Mouse (Mus musculus) retina, embryonic 14.5 days (tissue): ENCODE measurements around the gene Gtpbp4.
"Not testable (repeated sequence)": the region's sequence is repeated elsewhere in the genome, so short reads cannot be mapped to it uniquely, and the experiment has no call there.

Experiments
- DNase-seq: peaks from one replicate; pipeline ENCODE4 v3.0.0-alpha.2; 2015; ENCODE audit warnings: low spot score

The Gtpbp4 gene

DNA sequence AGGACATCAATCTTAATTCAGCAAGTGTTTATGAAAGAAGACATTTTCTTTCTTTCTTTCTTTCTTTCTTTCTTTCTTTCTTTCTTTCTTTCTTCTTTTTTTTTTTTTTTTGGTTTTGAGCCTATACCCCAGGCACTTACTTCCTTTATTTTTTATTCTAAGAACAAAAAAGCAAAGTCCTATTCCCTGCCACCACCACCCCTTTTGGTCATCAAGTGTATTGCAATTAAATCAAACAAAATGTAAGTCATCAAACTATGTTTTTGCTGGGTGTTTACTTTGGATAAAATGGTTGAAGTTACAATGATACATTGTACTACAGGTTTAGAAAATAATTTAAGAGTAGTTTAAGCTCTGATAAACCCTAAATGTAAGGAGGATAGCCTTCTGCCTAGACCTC, 23.5 kb downstream of the Gtpbp4 start:
- no peak for DNase-seq

DNA sequence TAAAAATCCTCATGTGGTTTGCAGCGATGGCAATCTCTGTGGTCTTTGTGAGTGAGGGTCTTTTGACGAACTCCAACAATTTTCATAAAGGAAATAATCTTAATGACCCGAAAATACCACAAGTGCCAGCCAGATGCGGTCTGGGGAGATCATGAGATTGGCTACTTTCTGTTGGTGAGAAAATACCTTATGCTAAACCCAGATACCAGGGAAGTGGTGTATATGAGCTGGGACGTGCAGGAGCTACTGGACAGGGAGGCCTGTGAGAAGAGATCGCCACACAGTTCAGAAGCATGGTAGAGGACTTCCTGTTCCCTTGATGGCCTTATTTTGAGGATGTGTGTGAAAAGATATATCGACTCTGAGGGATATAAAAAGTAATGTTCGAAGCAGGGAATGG, 28.1 kb downstream of the Gtpbp4 start:
- no peak for DNase-seq

DNA sequence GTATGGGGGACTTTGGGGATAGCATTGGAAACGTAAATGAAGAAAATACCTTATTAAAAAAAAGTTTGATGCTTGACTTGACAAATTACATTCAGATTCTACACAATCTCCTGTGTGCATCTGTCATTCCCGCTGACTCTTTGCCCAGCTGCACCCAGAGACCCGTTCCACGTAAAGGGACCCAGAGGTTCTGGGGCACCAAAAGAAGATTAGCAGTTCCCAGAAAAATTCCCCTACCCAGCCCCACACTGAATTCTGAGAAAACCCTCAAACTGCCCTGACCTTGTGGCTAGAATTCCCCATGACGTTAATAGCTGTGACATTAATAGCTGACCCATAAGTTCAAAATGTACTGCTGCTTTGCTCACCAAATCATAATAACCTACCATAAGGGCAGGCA, 30.7 kb downstream of the Gtpbp4 start:
- DNase-seq = no peak

DNA sequence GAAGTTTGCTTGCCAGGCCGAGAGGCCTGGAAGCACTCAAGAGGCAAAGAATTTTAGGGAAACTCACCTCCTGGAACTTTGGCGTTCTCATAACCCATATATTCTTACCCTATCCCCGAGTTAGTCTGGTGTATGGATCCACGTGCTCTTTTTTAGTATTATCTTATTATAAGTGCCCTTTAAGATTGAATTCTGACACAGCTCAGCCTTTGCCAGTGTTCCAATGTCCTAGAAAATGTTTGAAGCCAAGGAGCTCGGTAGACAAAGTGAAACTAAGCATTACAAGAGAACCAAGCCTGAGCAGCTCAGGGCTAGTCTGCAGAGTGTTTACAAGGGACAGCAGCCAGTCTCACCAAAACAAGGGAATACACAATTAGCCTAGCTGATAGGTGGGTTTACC, 33.6 kb downstream of the Gtpbp4 start:
- not testable (repeated sequence) for DNase-seq

DNA sequence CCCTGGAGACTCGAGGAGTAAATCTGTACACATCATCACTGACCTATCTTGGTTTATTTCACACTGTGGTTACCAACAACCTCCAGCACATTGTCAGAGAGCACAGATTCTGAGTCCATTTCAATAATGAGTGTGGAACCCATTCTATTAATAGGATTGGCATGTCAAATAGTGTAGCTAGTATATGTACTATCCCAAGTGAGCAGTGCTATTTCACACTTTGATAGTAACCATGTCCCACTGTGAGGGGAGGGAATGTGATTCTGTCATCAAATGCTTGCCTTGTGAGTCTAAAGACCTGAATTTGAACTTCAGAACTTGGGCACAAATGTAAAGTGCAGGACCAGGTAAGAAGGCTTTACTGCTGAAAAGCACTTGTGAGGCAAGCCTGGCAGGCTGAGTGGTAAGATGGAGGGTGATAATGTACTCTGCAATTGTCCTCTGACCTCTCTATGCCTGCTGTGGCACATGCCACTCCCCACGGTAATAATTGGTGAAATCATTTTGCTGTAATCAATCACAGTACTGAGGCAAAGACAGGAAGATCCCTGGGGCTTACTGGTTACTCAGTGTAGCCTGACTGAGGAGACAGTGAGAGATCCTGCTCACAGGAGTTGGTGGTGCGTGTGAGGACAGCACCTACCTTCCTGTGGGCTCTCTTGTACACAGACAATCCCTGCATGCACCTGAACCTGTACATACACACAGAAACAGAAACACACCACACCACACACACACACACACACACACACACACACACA, 34.6 kb downstream of the Gtpbp4 start:
- not testable (repeated sequence) for DNase-seq

DNA sequence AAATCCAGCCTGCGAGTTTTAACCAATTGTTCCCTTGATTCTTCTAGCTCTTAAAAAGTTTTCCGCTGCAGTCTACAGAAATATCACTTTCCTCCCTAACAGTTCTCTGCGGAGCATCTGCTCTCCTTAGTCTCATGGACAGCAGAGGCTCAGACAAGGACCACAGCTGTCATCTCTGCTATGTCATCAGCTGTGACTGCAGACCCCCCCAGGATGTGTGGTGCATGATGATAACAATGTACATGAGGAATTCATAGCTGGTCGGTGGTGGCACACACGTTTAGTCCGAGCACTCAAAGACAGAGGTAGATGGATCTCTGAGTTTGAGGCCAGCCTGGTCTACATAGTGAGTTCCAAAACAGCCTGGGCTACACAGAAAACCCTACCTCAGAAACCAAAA, 36.3 kb downstream of the Gtpbp4 start:
- DNase-seq = not testable (repeated sequence)

DNA sequence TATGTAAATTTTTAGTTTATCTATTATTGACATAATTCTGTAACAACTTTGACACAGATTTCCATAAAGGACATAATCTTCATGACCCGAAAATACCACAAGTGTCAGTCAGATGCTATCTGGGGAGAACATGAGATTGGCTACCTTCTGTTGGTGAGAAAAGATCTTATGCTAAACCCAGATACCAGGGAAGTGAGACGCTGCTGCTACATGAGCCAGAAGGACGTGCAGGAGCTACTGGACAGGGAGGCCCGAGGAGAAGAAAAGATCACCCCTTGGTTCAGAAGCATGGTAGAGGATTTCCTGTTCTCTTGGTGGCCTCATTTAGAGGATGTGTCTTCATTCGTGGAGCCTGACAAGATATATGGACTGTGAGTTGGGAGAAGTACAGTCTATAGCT, 36.8 kb downstream of the Gtpbp4 start:
- not testable (repeated sequence) for DNase-seq

DNA sequence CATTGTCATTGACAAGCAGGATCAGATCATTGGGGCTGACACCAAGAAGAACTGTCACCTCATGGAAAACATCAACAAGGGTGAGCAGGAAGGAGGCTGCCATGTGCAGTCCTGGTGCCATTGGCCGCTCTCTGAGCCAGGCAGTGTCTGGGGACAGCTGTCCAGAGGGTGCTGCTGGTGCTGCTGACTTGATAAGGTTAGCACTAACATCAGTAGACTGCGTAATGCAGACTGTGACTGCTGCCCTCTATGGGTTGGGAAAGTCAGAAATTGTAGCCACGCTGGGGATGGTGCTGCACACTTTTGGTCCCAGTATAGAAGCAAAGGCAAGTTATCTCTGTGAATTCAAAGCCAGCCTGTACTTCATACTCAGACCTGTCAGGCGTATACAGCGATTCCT, 39.0 kb downstream of the Gtpbp4 start:
- not testable (repeated sequence) for DNase-seq

DNA sequence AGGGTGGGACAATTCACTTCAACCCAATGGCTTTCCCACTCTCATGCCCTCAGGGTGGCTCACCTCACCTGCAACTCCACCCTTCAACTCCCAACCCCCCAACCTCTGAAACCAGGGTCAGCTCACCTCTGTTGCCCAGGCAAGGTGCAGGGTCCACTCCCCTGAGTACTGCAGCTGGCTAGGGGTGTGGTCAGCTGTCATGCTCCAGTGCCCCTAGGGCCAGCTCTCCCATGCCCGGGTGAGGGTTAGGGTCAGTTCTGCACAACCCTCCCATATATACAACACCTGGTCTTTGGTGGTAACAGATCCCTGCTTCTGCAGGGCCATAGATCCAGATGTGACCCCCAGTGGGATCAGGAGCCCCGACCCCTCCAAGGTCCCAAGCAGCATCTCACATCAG, 40.8 kb downstream of the Gtpbp4 start:
- DNase-seq = not testable (repeated sequence)

DNA sequence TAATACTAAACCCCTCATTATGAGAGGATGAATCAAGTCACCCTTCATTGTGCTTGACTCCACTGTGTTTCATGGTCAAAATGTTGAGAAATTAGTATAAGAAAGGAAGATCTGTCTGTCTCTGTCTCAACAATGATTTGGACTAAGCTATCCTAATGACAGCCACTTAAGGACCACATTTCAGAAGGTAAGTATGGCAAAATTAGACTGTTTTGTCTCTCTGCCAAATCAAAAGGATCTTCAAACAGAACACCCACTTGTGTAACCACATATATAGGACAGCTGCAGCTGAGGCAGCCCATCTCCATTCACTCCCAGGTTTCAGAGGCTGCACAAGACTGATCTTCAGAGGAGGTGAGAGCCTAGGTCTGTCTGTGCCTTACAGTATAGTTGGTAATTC, 43.3 kb downstream of the Gtpbp4 start, which contains the start of gene Idi2:
Gene Idi2 (plus strand): TSS at position 301 of the 400 bp plus-strand sequence.
- DNase-seq = not testable (repeated sequence)

DNA sequence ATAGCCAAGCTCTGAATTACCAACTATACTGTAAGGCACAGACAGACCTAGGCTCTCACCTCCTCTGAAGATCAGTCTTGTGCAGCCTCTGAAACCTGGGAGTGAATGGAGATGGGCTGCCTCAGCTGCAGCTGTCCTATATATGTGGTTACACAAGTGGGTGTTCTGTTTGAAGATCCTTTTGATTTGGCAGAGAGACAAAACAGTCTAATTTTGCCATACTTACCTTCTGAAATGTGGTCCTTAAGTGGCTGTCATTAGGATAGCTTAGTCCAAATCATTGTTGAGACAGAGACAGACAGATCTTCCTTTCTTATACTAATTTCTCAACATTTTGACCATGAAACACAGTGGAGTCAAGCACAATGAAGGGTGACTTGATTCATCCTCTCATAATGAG, 47.8 kb downstream of the Gtpbp4 start, which contains the start of gene Gm9745:
Gene Gm9745 (minus strand): TSS at position 101 of the 400 bp plus-strand sequence.
- not testable (repeated sequence) for DNase-seq

DNA sequence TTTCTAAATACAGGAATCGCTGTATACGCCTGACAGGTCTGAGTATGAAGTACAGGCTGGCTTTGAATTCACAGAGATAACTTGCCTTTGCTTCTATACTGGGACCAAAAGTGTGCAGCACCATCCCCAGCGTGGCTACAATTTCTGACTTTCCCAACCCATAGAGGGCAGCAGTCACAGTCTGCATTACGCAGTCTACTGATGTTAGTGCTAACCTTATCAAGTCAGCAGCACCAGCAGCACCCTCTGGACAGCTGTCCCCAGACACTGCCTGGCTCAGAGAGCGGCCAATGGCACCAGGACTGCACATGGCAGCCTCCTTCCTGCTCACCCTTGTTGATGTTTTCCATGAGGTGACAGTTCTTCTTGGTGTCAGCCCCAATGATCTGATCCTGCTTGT, 52.1 kb downstream of the Gtpbp4 start:
- DNase-seq = not testable (repeated sequence)

DNA sequence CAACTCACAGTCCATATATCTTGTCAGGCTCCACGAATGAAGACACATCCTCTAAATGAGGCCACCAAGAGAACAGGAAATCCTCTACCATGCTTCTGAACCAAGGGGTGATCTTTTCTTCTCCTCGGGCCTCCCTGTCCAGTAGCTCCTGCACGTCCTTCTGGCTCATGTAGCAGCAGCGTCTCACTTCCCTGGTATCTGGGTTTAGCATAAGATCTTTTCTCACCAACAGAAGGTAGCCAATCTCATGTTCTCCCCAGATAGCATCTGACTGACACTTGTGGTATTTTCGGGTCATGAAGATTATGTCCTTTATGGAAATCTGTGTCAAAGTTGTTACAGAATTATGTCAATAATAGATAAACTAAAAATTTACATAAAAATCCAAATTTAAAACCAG, 54.2 kb downstream of the Gtpbp4 start:
- DNase-seq = not testable (repeated sequence)

DNA sequence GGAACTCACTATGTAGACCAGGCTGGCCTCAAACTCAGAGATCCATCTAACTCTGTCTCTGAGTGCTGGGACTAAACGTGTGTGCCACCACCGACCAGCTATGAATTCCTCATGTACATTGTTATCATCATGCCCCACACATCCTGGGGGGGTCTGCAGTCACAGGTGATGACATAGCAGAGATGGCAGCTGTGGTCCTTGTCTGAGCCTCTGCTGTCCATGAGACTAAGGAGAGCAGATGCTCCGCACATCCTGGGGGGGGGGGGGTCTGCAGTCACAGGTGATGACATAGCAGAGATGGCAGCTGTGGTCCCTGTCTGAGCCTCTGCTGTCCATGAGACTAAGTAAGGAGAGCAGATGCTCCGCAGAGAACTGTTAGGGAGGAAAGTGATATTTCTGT, 54.8 kb downstream of the Gtpbp4 start:
- not testable (repeated sequence) for DNase-seq

DNA sequence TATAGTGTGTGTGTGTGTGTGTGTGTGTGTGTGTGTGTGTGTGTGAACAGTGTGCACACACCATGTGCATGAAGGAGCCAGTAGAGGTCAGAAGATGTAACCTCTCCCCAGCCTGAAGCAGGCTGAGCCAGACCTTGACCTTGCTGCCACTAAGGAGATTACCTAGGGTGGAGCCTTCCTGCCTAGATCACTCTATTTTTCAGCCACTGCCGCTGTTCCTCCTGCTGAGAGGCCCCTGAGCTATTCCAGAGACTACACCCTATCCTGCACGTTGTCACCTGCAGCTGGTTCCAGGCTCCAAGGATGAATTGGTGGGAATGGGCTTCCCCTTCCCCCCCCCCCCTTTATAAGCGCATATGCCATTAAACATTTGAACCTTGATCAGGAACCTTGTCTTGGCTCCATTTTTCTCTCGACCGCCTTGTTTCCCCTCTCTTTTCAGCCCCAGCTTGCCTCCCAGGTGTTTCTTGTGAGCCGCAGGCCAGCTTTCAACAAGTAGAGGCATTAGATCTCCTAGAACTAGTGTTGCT, 58.2 kb downstream of the Gtpbp4 start:
- DNase-seq = not testable (repeated sequence)

DNA sequence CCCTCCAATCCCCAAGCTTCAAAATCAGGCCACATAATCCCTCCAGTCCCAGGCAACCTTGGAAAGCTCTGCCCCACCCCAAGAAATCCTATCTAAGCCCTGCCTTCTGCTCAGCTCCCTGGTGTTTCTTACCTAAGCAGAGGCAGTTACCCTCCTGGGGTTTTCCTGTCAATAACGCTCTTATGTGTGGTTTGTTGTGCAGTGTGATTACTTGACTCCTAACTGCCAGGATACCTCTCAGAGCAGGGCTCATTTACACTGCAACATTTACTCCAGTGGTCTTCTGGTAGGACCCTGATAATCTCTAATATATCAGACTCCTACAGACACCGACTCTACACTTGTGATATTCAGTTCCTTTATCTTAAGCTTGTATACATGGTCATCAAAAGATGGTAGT, 62.4 kb downstream of the Gtpbp4 start:
- no peak for DNase-seq
